Mouse (Mus musculus) ES-E14 (cell line): ENCODE data around the gene Lcn3. TPM values are rescaled to one million over a fixed set of nuclear protein-coding genes. Genes with fewer than 3 reads are reported as not detected.

Source experiments
- DNase-seq: peaks from one replicate; pipeline ENCODE4 v3.0.0-alpha.2; 2013; ENCODE audit warnings: low read depth, low spot score
- H3K27ac ChIP-seq: 2 replicates; pipeline ENCODE4 v1.5.1; 2012; ENCODE audit warnings: low read depth, mild to moderate bottlenecking, low read length, moderate library complexity, mixed read lengths; ENCODE audit not compliant: poor library complexity, insufficient read depth, severe bottlenecking
- H3K36me3 ChIP-seq: 2 replicates; pipeline ENCODE4 v1.6.1; 2012; ENCODE audit warnings: mild to moderate bottlenecking, low read length, moderate library complexity, mixed read lengths; ENCODE audit not compliant: control insufficient read depth, poor library complexity, insufficient read depth, severe bottlenecking
- H3K4me1 ChIP-seq, 2 experiments: fragments of 150-350 bp in 1 of 2; sonication (generic) in 1 of 2; 2 replicates each; pipeline ENCODE4 v1.6.1; 2012; ENCODE audit warnings: low read length in 2 of 2, mild to moderate bottlenecking in 1 of 2, mixed read lengths in 1 of 2; ENCODE audit not compliant: control insufficient read depth in 2 of 2, insufficient read depth in 2 of 2, poor library complexity in 1 of 2
- H3K4me3 ChIP-seq, 2 experiments: fragments of 150-350 bp in 1 of 2; sonication (generic) in 1 of 2; 2 replicates each; pipeline ENCODE4 v1.5.1; 2012; ENCODE audit warnings: low read length in 2 of 2, low read depth in 1 of 2, mild to moderate bottlenecking in 1 of 2, mixed read lengths in 1 of 2; ENCODE audit not compliant: insufficient read depth in 1 of 2, poor library complexity in 1 of 2, severe bottlenecking in 1 of 2
- H3K9ac ChIP-seq: 2 replicates; pipeline ENCODE4 v1.6.1; 2012; ENCODE audit warnings: low read depth, mild to moderate bottlenecking, low read length, mixed read lengths; ENCODE audit not compliant: poor library complexity, insufficient read depth, severe bottlenecking
- H3K9me3 ChIP-seq: fragments of 150-350 bp; sonication (generic); 2 replicates; pipeline ENCODE4 v1.6.1; 2012; ENCODE audit warnings: low read depth, mild to moderate bottlenecking, low read length; ENCODE audit not compliant: control insufficient read depth, insufficient read depth
- CHD2 ChIP-seq: IDR thresholded peaks from 2 replicates; pipeline ENCODE4 v1.6.1; 2014; ENCODE audit warnings: mild to moderate bottlenecking, low read depth, low read length, inconsistent platforms
- HCFC1 ChIP-seq: IDR thresholded peaks from 2 replicates; pipeline ENCODE4 v1.6.1; 2012; ENCODE audit warnings: low read length, inconsistent platforms, borderline replicate concordance; ENCODE audit not compliant: insufficient read depth
- MAFK ChIP-seq: IDR thresholded peaks from 2 replicates; pipeline ENCODE4 v1.6.1; 2014; ENCODE audit warnings: mild to moderate bottlenecking, low read depth, low read length, inconsistent platforms; ENCODE audit not compliant: insufficient read depth
- ZC3H11A ChIP-seq: IDR thresholded peaks from 2 replicates; pipeline ENCODE4 v1.6.1; 2012; ENCODE audit warnings: low read depth, mild to moderate bottlenecking, inconsistent platforms, low read length, borderline replicate concordance
- ZNF384 ChIP-seq: IDR thresholded peaks from 2 replicates; pipeline ENCODE4 v1.6.1; 2012; ENCODE audit warnings: low read depth, low read length, inconsistent platforms
- in situ Hi-C, 2 experiments: fragments of 600-800 bp; cut with MboI; formaldehyde crosslinking; loops; one replicate each; pipeline ENCODE4 v1.15.1; 2025; ENCODE audit warnings: low sequenced_read_pairs in 2 of 2, inconsistent platforms in 1 of 2; ENCODE audit not compliant: unreplicated experiment in 2 of 2
- total RNA-seq: library from RNA; depleted of rRNA; stranded (reverse); fragments of 300-350 nt; gene quantifications from 2 replicates; pipeline ENCODE4 v1.2.3, GENCODE M21; 2012

Gene Lcn3
- total RNA-seq, 1 experiment, result not detected

DNA sequence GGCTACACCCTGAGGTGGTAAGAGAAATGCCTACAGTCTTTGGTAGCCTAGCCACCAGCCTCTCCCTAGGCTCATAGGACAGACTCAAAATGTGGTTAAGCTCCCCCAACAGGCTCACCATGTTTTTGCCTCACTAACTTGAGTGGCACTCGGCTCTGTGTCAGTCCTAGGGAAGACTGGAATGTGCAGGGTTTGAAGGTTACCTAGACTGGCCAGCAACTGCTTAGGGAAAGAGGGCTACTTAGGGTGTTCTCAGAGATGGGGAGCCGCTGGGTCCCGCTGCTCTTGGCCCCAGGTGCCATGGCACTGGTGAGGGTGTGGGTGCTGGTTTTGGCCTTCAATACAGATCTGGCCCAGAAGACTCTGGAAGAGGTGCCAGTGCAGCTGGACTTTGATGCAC lies 16.6 kb downstream of the Lcn3 start, which contains the start of gene Gm13539:
Gm13539 (plus strand) TSS at position 301 of the 400 bp plus-strand sequence.
- TF ChIP-seq HCFC1, result no peak
- no peak for TF ChIP-seq MAFK
- no peak for TF ChIP-seq ZC3H11A
- TF ChIP-seq ZNF384, result no peak
- TF ChIP-seq CHD2, result no peak
- in situ Hi-C loops, result no loop called here
- no peak for DNase-seq

DNA sequence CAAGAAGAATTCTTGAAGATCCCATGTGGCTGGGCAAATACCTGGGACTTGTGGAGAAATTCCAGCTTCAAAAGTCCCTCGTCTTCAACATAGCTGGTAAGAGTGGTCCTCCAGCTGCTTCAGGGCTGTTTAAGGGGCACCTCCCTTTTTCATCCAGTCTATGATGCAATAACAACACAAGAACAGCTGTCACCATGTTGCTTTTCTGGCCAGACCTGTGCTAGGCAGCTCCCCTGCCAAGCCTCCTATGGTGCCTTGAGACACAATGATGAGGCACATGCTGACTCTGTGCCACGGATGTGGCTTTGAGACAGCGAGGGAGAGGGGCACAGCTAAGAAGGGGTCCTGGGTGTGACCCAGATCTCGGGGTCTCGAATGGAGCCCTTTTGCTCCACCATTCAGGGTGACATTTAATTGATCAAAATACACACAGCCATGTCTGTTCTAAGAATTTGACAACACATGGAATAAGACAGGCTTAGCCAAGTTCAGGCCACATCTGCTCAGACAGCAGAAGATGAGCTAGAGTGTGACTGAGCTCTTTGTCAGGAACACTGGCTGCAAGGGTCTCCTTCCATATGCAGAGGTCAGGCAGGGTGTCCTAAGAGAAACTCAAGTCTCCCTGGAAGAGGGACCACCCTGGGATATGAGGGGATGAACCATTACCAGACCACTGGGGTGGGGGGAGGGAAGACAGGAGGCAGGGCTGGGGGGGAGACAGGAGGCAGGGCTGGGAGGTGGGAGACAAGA lies 20.4 kb downstream of the Lcn3 start:
- H3K4me1 ChIP-seq, result no peaks in the 10 kb centered on the region
- H3K27ac ChIP-seq, result no peak overlapping the region
- H3K36me3 ChIP-seq, result no peaks in the 10 kb centered on the region
- in situ Hi-C loops, result no loop called here
- TF ChIP-seq CHD2 (no peak), ZNF384 (no peak), HCFC1 (no peak), ZC3H11A (no peak), MAFK (no peak)
- no peaks in the 10 kb centered on the region for H3K9me3 ChIP-seq
- no peak overlapping the region for H3K4me3 ChIP-seq
- H3K9ac ChIP-seq, result no peak overlapping the region
- DNase-seq, result no peak

More for the DNA sequence above, 16.6 kb downstream of the Lcn3 start, which contains the start of gene Gm13539:
- no peaks in the 10 kb centered on the region for H3K4me1 ChIP-seq
- no peaks in the 10 kb centered on the region for H3K9me3 ChIP-seq
- H3K4me3 ChIP-seq, result no peak within 1 kb of the TSS
- H3K27ac ChIP-seq, result no peak within 1 kb of the TSS
- H3K9ac ChIP-seq, result no peak within 1 kb of the TSS
- H3K36me3 ChIP-seq, result no peaks in the 10 kb centered on the region

GRCm38 (mm10) chr2:25789092-25789491 lies 23.7 kb downstream of the Lcn3 start:
- H3K9me3 ChIP-seq, result no peaks in the 10 kb centered on the region
- no peak for TF ChIP-seq CHD2
- TF ChIP-seq HCFC1, result no peak
- TF ChIP-seq MAFK, result no peak
- no peak for DNase-seq
- H3K36me3 ChIP-seq, result no peaks in the 10 kb centered on the region
- H3K4me1 ChIP-seq, result no peaks in the 10 kb centered on the region
- H3K27ac ChIP-seq, result no peak overlapping the region
- in situ Hi-C loops, result no loop called here
- H3K9ac ChIP-seq, result no peak overlapping the region
- no peak overlapping the region for H3K4me3 ChIP-seq

GRCm38 (mm10) chr2:25797635-25798034 lies 32.3 kb downstream of the Lcn3 start:
- Histone ChIP-seq H3K4me3 (no peak overlapping the region), H3K9ac (no peak overlapping the region), H3K4me1 (no peaks in the 10 kb centered on the region), H3K9me3 (no peaks in the 10 kb centered on the region), H3K27ac (no peak overlapping the region), H3K36me3 (no peaks in the 10 kb centered on the region)
- in situ Hi-C loops, result no loop called here
- no peak for DNase-seq
- TF ChIP-seq MAFK (no peak), CHD2 (no peak), ZC3H11A (no peak), HCFC1 (no peak), ZNF384 (no peak)

DNA sequence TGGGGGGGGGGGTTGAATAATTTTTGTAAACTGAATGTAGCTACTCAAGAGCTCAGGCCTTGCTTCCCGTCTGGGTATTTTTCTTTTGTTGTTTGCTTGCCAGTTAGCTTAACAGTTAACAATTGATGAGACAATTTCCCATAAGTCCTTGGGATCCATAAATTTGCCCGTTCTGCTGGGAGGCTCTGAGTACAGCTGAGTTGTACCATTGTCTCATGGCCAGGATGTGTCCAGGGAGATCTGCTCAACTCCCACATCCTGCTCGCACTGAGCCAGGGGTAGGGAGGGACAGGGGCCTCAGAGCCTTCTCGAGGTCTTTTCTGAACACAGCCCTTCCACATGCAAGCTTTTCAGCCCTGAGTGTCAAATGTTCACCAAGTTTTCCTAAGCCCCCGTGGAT lies 32.7 kb downstream of the Lcn3 start:
- TF ChIP-seq CHD2 (no peak), ZNF384 (no peak), ZC3H11A (no peak), HCFC1 (no peak), MAFK (no peak)
- Histone ChIP-seq H3K4me1 (no peaks in the 10 kb centered on the region), H3K9me3 (no peaks in the 10 kb centered on the region), H3K9ac (no peak overlapping the region), H3K4me3 (no peak overlapping the region), H3K27ac (no peak overlapping the region), H3K36me3 (no peaks in the 10 kb centered on the region)
- in situ Hi-C loops, result no loop called here
- DNase-seq, result no peak
